Mouse (Mus musculus): ENCODE measurements around the gene Lrrc3b. TPM values are rescaled to one million over a fixed set of nuclear protein-coding genes. Genes with fewer than 3 reads are reported as not detected.

The Lrrc3b gene
- polyA plus RNA-seq, 1 experiment: 2.9 TPM

GRCm38 (mm10) chr14:15421624-15422023 is 17.2 kb downstream of the Lrrc3b start:
- H3K27ac ChIP-seq (ENCODE audit: insufficient read depth, low read depth, low read length): no peak overlapping the region

GRCm38 (mm10) chr14:15410686-15411534 is 27.9 kb downstream of the Lrrc3b start:
- no peak for DNase-seq
- Histone ChIP-seq H3K4me1 (ENCODE audit: control insufficient read depth, insufficient read depth, low read length) (no peaks in the 10 kb centered on the region), H3K27ac (ENCODE audit: insufficient read depth, low read depth, low read length) (no peak overlapping the region), H3K36me3 (ENCODE audit: control insufficient read depth, insufficient read depth, low read length) (no peaks in the 10 kb centered on the region), H3K4me3 (ENCODE audit: insufficient read depth, low read depth, low read length) (no peak overlapping the region), H3K27me3 (replicated peaks; ENCODE audit: control insufficient read depth, insufficient read depth, low read length) (no peaks in the 10 kb centered on the region)
- TF ChIP-seq POLR2A (IDR thresholded peaks at IDR 0.05; ENCODE audit: low read depth, low read length) (no peak), CTCF (conservative IDR thresholded peaks at IDR 0.05; ENCODE audit: insufficient read depth, insufficient read length, low read depth, low read length) (no peak)
- WGBS: 77% methylated on average over 8 of the region's 8 CpGs

More at GRCm38 (mm10) chr14:15421624-15422023, 17.2 kb downstream of the Lrrc3b start:
- Histone ChIP-seq H3K4me1 (ENCODE audit: control insufficient read depth, insufficient read depth, low read length) (no peaks in the 10 kb centered on the region), H3K27me3 (replicated peaks; ENCODE audit: control insufficient read depth, insufficient read depth, low read length) (no peaks in the 10 kb centered on the region), H3K4me3 (ENCODE audit: insufficient read depth, low read depth, low read length) (no peak overlapping the region), H3K36me3 (ENCODE audit: control insufficient read depth, insufficient read depth, low read length) (no peaks in the 10 kb centered on the region)
- no peak for DNase-seq
- WGBS: 90% methylated on average over 1 of the region's 1 CpGs
- TF ChIP-seq POLR2A (IDR thresholded peaks at IDR 0.05; ENCODE audit: low read depth, low read length): no peak
- TF ChIP-seq CTCF (conservative IDR thresholded peaks at IDR 0.05; ENCODE audit: insufficient read depth, insufficient read length, low read depth, low read length): no peak

GRCm38 (mm10) chr14:15385536-15385935 is 53.3 kb downstream of the Lrrc3b start:
- Histone ChIP-seq H3K27ac (ENCODE audit: insufficient read depth, low read depth, low read length) (no peak overlapping the region), H3K4me3 (ENCODE audit: insufficient read depth, low read depth, low read length) (no peak overlapping the region), H3K27me3 (replicated peaks; ENCODE audit: control insufficient read depth, insufficient read depth, low read length) (no peaks in the 10 kb centered on the region), H3K4me1 (ENCODE audit: control insufficient read depth, insufficient read depth, low read length) (no peaks in the 10 kb centered on the region), H3K36me3 (ENCODE audit: control insufficient read depth, insufficient read depth, low read length) (no peaks in the 10 kb centered on the region)
- WGBS: 91% methylated on average over 2 of the region's 2 CpGs
- DNase-seq: no peak
- TF ChIP-seq POLR2A (IDR thresholded peaks at IDR 0.05; ENCODE audit: low read depth, low read length) (no peak), CTCF (conservative IDR thresholded peaks at IDR 0.05; ENCODE audit: insufficient read depth, insufficient read length, low read depth, low read length) (no peak)

GRCm38 (mm10) chr14:15384972-15385371 is 53.8 kb downstream of the Lrrc3b start:
- no peaks in the 10 kb centered on the region for H3K36me3 ChIP-seq (ENCODE audit: control insufficient read depth, insufficient read depth, low read length)
- no peak for TF ChIP-seq CTCF (conservative IDR thresholded peaks at IDR 0.05; ENCODE audit: insufficient read depth, insufficient read length, low read depth, low read length)
- H3K27me3 ChIP-seq (replicated peaks; ENCODE audit: control insufficient read depth, insufficient read depth, low read length): no peaks in the 10 kb centered on the region
- no peak overlapping the region for H3K4me3 ChIP-seq (ENCODE audit: insufficient read depth, low read depth, low read length)
- no peak overlapping the region for H3K27ac ChIP-seq (ENCODE audit: insufficient read depth, low read depth, low read length)
- DNase-seq: no peak
- no peaks in the 10 kb centered on the region for H3K4me1 ChIP-seq (ENCODE audit: control insufficient read depth, insufficient read depth, low read length)
- WGBS: 61% methylated on average over 2 of the region's 2 CpGs

GRCm38 (mm10) chr14:15384532-15384931 is 54.3 kb downstream of the Lrrc3b start:
- no peaks in the 10 kb centered on the region for H3K4me1 ChIP-seq (ENCODE audit: control insufficient read depth, insufficient read depth, low read length)

GRCm38 (mm10) chr14:15383133-15383532 is 55.7 kb downstream of the Lrrc3b start:
- no peak overlapping the region for H3K27ac ChIP-seq (ENCODE audit: insufficient read depth, low read depth, low read length)
- no peak for TF ChIP-seq CTCF (conservative IDR thresholded peaks at IDR 0.05; ENCODE audit: insufficient read depth, insufficient read length, low read depth, low read length)
- H3K4me1 ChIP-seq (ENCODE audit: control insufficient read depth, insufficient read depth, low read length): no peaks in the 10 kb centered on the region
- 41% methylated on average over 2 of the region's 2 CpGs for WGBS
- H3K4me3 ChIP-seq (ENCODE audit: insufficient read depth, low read depth, low read length): no peak overlapping the region
- DNase-seq: no peak
- no peaks in the 10 kb centered on the region for H3K36me3 ChIP-seq (ENCODE audit: control insufficient read depth, insufficient read depth, low read length)
- H3K27me3 ChIP-seq (replicated peaks; ENCODE audit: control insufficient read depth, insufficient read depth, low read length): no peaks in the 10 kb centered on the region

More at GRCm38 (mm10) chr14:15384532-15384931, 54.3 kb downstream of the Lrrc3b start:
- Histone ChIP-seq H3K36me3 (ENCODE audit: control insufficient read depth, insufficient read depth, low read length) (no peaks in the 10 kb centered on the region), H3K27ac (ENCODE audit: insufficient read depth, low read depth, low read length) (no peak overlapping the region), H3K4me3 (ENCODE audit: insufficient read depth, low read depth, low read length) (no peak overlapping the region), H3K27me3 (replicated peaks; ENCODE audit: control insufficient read depth, insufficient read depth, low read length) (no peaks in the 10 kb centered on the region)
- TF ChIP-seq POLR2A (IDR thresholded peaks at IDR 0.05; ENCODE audit: low read depth, low read length): no peak
- no peak for TF ChIP-seq CTCF (conservative IDR thresholded peaks at IDR 0.05; ENCODE audit: insufficient read depth, insufficient read length, low read depth, low read length)
- DNase-seq: no peak
- 51% methylated on average over 5 of the region's 5 CpGs for WGBS

GRCm38 (mm10) chr14:15377368-15377767 is 61.4 kb downstream of the Lrrc3b start:
- Histone ChIP-seq H3K36me3 (ENCODE audit: control insufficient read depth, insufficient read depth, low read length) (no peaks in the 10 kb centered on the region), H3K4me1 (ENCODE audit: control insufficient read depth, insufficient read depth, low read length) (peaks cover 5% of the 10 kb centered on the region; the same call in 1 of the 2 replicates), H3K4me3 (ENCODE audit: insufficient read depth, low read depth, low read length) (no peak overlapping the region), H3K27ac (ENCODE audit: insufficient read depth, low read depth, low read length) (no peak overlapping the region), H3K27me3 (replicated peaks; ENCODE audit: control insufficient read depth, insufficient read depth, low read length) (no peaks in the 10 kb centered on the region)
- TF ChIP-seq CTCF (conservative IDR thresholded peaks at IDR 0.05; ENCODE audit: insufficient read depth, insufficient read length, low read depth, low read length): no peak
- TF ChIP-seq POLR2A (IDR thresholded peaks at IDR 0.05; ENCODE audit: low read depth, low read length): no peak
- 77% methylated on average over 2 of the region's 2 CpGs for WGBS
- no peak for DNase-seq

Measured in kidney, adult 2 months (tissue).